Mouse (Mus musculus) regulatory T cell (primary cell): ENCODE results near the gene Ric8a.
"Not testable (repeated sequence)": the region's sequence is repeated elsewhere in the genome, so short reads cannot be mapped to it uniquely, and the experiment has no call there.

Experiments used
- in situ Hi-C: fragments of 300-600 bp; cut with MboI, MseI; formaldehyde crosslinking; loops from one replicate; pipeline ENCODE4 v1.15.1; 2025; ENCODE audit warnings: high pct_unique_total_duplicates

The Ric8a gene

GRCm38 (mm10) chr7:140882469-140882803 is 25.7 kb downstream of the Ric8a start:
- in situ Hi-C loops: loop anchor here (10.0 kb wide), 1 partner anchor 748 kb away; the partner anchor contains the start of gene Mtg1

DNA sequence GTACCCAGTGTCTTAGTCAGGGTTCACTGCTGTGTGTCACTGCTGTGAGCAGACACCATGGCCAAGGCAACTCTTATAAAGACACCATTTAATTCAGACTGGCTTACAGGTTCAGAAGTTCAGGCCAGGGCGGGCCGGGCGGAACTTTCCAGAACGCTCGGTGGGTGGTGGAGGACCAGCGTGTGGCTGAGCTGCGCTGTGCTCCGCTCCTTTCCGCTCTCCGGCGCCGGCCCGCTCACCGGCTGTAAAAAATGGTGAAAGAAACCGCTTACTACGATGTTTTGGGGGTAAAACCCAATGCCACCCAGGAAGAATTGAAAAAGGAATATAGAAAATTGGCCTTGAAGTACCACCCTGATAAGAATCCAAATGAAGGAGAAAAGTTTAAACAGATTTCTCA is 33.9 kb downstream of the Ric8a start:
- in situ Hi-C loops: not testable (repeated sequence)

DNA sequence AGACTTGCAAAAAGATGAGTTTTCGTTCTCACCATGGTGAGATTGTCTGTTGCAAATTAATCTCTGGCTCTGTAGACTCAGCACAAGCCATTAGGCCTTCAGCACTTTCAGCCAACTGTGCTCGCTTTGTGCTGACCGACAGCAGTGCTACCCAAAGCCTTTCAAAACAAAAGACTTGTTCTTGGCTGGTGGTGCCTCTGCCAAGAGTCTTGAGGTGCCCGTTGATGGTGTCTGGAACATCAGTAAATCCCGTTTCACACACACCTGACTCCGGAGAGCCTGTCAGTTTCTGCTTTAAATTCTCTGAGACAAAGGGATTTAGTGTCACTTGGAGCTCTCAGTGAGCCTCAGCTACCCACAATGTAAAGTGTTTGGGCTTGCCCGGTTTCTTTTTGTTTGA is 37.3 kb downstream of the Ric8a start:
- in situ Hi-C loops: no loop called here

- in situ Hi-C loops: no loop called here
These were observed 37.9 kb downstream of the Ric8a start for GRCm38 (mm10) chr7:140894611-140895010.

DNA sequence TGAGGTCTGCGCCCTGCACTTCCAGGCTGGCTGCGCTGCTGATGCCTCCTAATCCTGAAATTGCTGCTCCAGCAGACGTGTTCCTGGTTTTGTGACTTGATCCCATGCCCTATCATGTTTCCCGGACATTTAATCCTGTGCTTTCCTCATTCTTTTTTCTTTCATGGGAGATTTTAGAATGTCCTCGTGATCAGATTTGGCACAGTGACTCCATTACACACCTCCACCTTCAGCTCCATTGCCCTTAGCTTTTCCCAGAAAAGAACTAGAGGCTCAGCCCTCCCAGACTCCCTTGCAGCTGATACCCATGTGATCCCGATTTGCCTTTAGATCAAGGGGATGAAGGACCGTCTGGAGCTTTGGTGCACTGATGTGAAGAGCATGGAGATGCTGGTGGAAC is 41.1 kb downstream of the Ric8a start:
- in situ Hi-C loops: no loop called here

GRCm38 (mm10) chr7:140899121-140899520 is 42.4 kb downstream of the Ric8a start:
- in situ Hi-C loops: no loop called here

- in situ Hi-C loops: loop anchor here (5.0 kb wide), 1 partner anchor 58 kb away; no protein-coding TSS in a partner anchor
These were observed 43.5 kb downstream of the Ric8a start, which contains the start of gene Cox8b for GRCm38 (mm10) chr7:140900220-140900619. TSS of gene Cox8b (minus strand) at chr7:140900446.

GRCm38 (mm10) chr7:140902036-140902875 is 45.5 kb downstream of the Ric8a start:
- in situ Hi-C loops: loop anchor here (5.0 kb wide), 1 partner anchor 60 kb away; no protein-coding TSS in a partner anchor

- in situ Hi-C loops: loop anchor here (5.0 kb wide), 1 partner anchor 61 kb away; no protein-coding TSS in a partner anchor
These were observed 46.5 kb downstream of the Ric8a start for GRCm38 (mm10) chr7:140903212-140903611.

DNA sequence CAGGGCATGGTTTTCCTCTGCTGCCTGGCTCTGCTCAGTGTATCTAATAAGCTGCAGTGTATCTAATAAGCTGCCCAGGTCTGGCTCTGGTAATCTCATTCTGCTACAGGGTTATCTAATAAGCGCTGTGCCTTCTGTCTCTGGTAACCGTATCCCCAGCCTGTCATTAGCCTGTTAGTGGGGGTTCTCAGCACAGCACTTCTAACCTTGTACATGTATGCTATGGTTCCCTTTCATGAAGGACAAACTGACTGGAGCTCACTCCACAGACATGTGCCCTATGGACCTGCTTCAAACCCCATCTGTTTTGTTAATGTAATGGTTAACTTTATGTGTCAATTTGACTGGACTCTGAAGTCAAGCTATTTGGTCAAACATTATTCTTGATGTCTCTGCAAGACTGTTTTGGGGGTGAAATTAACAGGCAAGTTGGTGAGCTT is 48.9 kb downstream of the Ric8a start:
- in situ Hi-C loops: no loop called here

DNA sequence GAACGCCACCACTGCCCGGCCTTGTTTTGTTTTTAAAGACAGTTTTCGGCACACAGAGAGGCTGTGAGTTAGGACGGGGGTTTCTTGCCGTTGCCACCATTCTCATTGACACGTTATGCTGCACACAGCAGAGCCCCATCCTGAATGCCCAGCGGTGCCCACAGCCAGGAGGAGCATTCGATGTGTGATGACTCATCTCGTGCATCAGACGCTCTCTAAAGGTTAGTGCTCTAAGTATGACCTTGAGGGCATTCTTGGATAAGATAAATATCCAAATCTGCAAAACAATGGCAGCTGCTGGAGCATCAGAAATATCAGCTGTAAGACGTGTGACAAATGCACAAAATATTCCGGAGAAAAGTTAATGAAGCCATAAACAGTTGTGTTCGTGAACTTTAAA is 50.4 kb downstream of the Ric8a start:
- in situ Hi-C loops: no loop called here

GRCm38 (mm10) chr7:140907697-140908096 is 50.9 kb downstream of the Ric8a start:
- in situ Hi-C loops: no loop called here

DNA sequence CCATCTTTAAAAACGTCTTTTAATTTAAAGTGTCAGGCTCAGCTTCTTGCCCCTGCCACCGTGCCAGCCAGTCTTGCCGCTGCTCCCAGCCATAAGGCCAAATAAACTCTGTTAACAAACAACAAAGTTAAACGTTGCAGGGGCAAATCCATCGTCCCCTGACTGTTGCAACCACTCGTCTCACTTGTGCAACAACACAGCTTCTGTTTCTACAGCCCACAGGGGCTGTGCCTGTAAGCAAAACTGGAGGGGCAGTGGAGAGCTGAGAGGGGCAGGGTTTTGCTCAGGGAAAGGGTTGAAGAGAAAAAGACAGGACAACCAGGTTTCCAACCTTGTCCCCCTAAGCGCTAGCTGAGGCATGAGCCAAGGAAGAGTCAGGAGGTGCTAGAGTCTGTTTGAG is 51.4 kb downstream of the Ric8a start:
- in situ Hi-C loops: no loop called here

DNA sequence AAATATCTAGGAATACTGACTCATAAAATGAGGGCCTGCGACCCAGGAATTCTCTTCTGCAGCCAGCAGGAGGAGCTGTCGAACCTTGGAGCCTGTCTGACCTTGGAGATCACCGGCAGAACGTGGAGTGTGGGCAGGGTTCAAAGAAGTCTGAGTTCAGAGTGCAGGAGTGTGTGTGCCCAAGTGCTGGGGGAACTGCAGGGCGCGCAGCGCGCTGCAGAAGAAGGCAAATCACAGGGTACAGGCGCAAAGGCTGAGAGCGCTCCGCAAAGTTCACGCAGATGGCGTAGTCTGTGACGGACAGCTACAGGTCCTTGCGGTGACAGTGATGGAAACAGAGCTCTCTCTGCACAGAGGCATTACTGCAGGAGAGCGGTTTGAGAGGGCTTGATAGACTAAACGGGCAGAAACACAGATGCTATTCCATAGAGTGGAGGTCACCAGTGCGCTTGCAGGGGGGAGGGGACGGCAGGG is 51.9 kb downstream of the Ric8a start:
- in situ Hi-C loops: no loop called here

DNA sequence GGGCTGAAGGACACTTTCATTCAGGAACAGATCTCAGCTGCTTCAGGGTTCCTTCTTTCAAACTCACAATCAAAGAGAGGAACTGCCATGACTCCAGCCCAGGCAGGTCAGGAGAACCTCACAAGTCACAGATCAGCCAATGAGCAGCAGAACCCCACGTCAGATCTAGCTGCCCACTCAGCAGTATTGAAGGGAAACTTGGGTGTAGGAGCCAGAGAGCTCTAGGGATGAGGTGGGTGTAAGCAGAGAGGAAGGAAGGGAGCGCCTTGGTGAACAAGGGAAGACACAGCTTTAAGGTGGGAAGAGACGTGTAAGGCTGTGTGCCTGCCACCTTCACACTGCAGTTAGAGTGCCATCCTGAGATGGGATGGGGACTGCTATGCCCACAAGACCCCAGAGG is 55.5 kb downstream of the Ric8a start:
- in situ Hi-C loops: no loop called here

DNA sequence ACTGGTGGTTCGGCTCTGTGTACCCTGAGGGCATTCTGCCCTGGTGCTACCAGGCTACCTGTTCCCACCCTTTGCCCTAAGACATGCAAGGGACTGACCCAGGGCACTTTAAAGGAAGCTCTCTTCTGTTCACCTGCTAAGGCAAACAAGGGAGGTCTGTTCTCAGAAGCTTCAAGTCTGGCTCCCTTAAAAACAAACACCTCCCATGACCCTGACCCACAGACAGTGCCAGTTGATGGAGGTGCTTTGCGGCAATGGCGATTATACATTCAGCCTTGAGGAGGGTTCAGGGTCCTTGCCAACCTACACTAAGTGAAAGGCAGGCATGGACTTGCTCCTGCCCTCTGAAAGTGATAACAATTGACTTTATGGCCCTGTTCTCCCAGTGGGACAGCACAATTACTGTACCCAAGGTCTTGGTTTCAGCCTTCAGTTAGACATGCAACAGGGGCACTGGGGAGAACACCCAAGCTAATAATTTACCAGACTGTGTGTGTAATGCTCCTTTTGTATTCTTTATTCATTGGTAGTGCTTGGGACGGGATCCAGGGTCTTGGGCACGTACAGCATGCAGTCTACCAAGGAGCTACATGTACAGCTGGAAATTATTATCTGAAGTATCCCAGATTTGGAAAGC is 56.2 kb downstream of the Ric8a start:
- in situ Hi-C loops: no loop called here
